Mouse (Mus musculus): ENCODE data around the gene Olfr685. TPM values are rescaled to one million over a fixed set of nuclear protein-coding genes. Genes with fewer than 3 reads are reported as not detected.

The Olfr685 gene
- polyA plus RNA-seq (2015; fragmentation: Nextera tagmentation; extraction: Ambion mirVana) = not detected in 2 replicates

- H3K36me3 ChIP-seq (ENCODE audit: control insufficient read depth, insufficient read depth) = no peaks in the 10 kb centered on the region
- H3K9me3 ChIP-seq (ENCODE audit: control insufficient read depth) = no peaks in the 10 kb centered on the region
- no peaks in the 10 kb centered on the region for H3K4me1 ChIP-seq (replicated peaks; ENCODE audit: control insufficient read depth, insufficient read depth, low read length)
- H3K27ac ChIP-seq (ENCODE audit: low read depth, low read length) = no peak within 1 kb of the TSS
- no peak within 1 kb of the TSS for H3K9ac ChIP-seq (ENCODE audit: low read depth, low read length)
- no peak within 1 kb of the TSS for H3K4me3 ChIP-seq (ENCODE audit: low read depth, low read length)
- ATAC-seq = no peak
- no peaks in the 10 kb centered on the region for H3K27me3 ChIP-seq (replicated peaks; ENCODE audit: control insufficient read depth, insufficient read depth, low read length)
- H3K4me2 ChIP-seq (replicated peaks; ENCODE audit: low read depth) = no peak within 1 kb of the TSS
- WGBS = 66% methylated on average over 1 of the region's 1 CpGs
- TF ChIP-seq CTCF (IDR thresholded peaks at IDR 0.05; ENCODE audit: low read depth) = no peak
Measured at GRCm38 (mm10) chr7:105185912-105186311, at the start of gene Olfr685. Gene Olfr685, minus strand, starts transcription at chr7:105186012.

DNA sequence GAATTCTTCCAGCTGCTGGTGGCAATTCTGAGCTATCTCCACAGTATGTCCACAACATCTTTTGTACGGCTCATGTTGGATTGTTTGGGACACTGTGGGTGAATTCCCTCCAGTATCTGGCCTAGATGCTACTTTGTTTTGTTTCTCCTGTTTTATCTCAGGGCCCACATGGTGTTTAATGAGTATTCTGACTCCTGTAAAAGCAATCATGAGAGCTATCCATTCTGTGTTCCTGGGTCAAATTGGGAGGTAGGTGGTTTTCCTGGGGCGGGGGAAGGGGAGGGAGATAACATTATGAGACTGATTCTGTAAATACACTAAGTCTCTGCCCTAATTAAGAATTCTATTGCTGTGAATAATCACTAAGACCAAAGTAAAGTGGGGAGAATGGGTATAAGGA is 43.6 kb upstream of the Olfr685 start:
- Histone ChIP-seq H3K9ac (ENCODE audit: low read depth, low read length) (no peak overlapping the region), H3K9me3 (ENCODE audit: control insufficient read depth) (no peaks in the 10 kb centered on the region), H3K27me3 (replicated peaks; ENCODE audit: control insufficient read depth, insufficient read depth, low read length) (no peaks in the 10 kb centered on the region), H3K4me1 (replicated peaks; ENCODE audit: control insufficient read depth, insufficient read depth, low read length) (no peaks in the 10 kb centered on the region), H3K27ac (ENCODE audit: low read depth, low read length) (no peak overlapping the region), H3K4me2 (replicated peaks; ENCODE audit: low read depth) (no peak overlapping the region), H3K36me3 (ENCODE audit: control insufficient read depth, insufficient read depth) (no peaks in the 10 kb centered on the region), H3K4me3 (ENCODE audit: low read depth, low read length) (no peak overlapping the region)
- 85% methylated on average over 2 of the region's 2 CpGs for WGBS
- ATAC-seq = no peak
- no peak for TF ChIP-seq CTCF (IDR thresholded peaks at IDR 0.05; ENCODE audit: low read depth)

DNA sequence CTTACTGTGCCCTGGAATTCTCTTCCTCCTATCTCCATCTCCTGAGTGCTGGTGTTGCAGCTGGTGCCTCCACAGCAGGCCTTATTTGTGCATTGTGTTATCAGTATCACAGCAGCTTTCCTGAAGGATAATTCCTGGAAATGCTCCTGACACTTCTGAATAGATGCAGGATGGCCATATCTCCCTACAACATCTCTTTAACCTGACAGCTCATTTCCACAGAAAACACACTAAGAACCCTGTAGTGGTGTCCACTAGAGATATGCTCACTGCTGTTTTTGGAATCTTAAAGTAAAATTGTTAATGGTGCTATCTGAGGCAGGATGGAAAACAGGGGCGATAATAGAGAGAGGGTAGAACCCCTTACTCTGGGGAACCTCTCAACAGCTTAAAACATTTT is 42.3 kb upstream of the Olfr685 start:
- Histone ChIP-seq H3K27ac (ENCODE audit: low read depth, low read length) (no peak overlapping the region), H3K4me2 (replicated peaks; ENCODE audit: low read depth) (no peak overlapping the region), H3K9ac (ENCODE audit: low read depth, low read length) (no peak overlapping the region), H3K4me3 (ENCODE audit: low read depth, low read length) (no peak overlapping the region), H3K9me3 (ENCODE audit: control insufficient read depth) (no peaks in the 10 kb centered on the region), H3K4me1 (replicated peaks; ENCODE audit: control insufficient read depth, insufficient read depth, low read length) (no peaks in the 10 kb centered on the region), H3K27me3 (replicated peaks; ENCODE audit: control insufficient read depth, insufficient read depth, low read length) (no peaks in the 10 kb centered on the region), H3K36me3 (ENCODE audit: control insufficient read depth, insufficient read depth) (no peaks in the 10 kb centered on the region)
- no peak for ATAC-seq
- 87% methylated on average over 1 of the region's 1 CpGs for WGBS
- TF ChIP-seq CTCF (IDR thresholded peaks at IDR 0.05; ENCODE audit: low read depth) = no peak

DNA sequence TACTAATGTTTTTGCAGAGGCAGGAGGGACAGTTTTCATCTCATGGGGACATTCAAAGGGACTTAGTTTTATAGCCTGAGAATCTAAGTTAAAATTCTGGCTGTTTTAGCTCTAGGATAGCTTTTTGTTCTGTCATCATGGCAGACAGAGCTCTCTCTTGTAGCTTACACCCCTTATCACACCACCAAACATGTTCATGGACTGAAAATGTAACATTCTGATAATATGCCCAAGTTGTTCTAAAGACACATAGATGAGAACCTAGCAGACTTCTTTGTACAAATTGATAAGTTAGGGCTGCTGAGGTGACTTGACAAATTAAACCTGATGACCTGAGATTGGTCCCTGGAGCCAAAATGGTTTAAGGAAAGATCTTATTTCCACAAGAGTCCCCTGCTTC is 40.9 kb upstream of the Olfr685 start:
- Histone ChIP-seq H3K36me3 (ENCODE audit: control insufficient read depth, insufficient read depth) (no peaks in the 10 kb centered on the region), H3K4me2 (replicated peaks; ENCODE audit: low read depth) (no peak overlapping the region), H3K27me3 (replicated peaks; ENCODE audit: control insufficient read depth, insufficient read depth, low read length) (no peaks in the 10 kb centered on the region), H3K9me3 (ENCODE audit: control insufficient read depth) (no peaks in the 10 kb centered on the region), H3K4me1 (replicated peaks; ENCODE audit: control insufficient read depth, insufficient read depth, low read length) (no peaks in the 10 kb centered on the region), H3K27ac (ENCODE audit: low read depth, low read length) (no peak overlapping the region), H3K9ac (ENCODE audit: low read depth, low read length) (no peak overlapping the region), H3K4me3 (ENCODE audit: low read depth, low read length) (no peak overlapping the region)
- ATAC-seq = no peak
- no peak for TF ChIP-seq CTCF (IDR thresholded peaks at IDR 0.05; ENCODE audit: low read depth)

GRCm38 (mm10) chr7:105226072-105226471 is 40.3 kb upstream of the Olfr685 start:
- Histone ChIP-seq H3K27ac (ENCODE audit: low read depth, low read length) (no peak overlapping the region), H3K4me3 (ENCODE audit: low read depth, low read length) (no peak overlapping the region), H3K4me2 (replicated peaks; ENCODE audit: low read depth) (no peak overlapping the region), H3K9ac (ENCODE audit: low read depth, low read length) (no peak overlapping the region), H3K36me3 (ENCODE audit: control insufficient read depth, insufficient read depth) (no peaks in the 10 kb centered on the region), H3K4me1 (replicated peaks; ENCODE audit: control insufficient read depth, insufficient read depth, low read length) (no peaks in the 10 kb centered on the region), H3K9me3 (ENCODE audit: control insufficient read depth) (no peaks in the 10 kb centered on the region), H3K27me3 (replicated peaks; ENCODE audit: control insufficient read depth, insufficient read depth, low read length) (no peaks in the 10 kb centered on the region)
- no peak for ATAC-seq
- TF ChIP-seq CTCF (IDR thresholded peaks at IDR 0.05; ENCODE audit: low read depth) = no peak

DNA sequence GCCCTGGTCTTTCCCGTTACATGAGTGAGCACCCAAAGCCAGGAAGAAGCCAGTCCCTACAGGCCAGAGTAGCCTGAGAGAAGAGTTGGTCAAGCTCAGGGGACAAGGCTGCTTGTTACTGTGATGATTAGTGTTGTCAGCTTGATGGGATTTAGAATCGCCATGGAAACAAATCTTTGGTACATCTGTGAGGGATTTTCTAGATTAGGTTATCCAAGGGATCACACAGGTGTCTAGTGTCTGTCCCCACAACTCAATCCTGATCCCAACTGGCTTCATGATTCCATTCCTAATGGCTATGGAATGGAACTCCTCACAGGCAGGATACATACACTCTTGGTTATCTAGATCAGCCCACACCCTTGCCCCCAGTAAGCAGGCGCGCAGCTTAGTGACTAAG is 32.5 kb upstream of the Olfr685 start:
- no peak for TF ChIP-seq CTCF (IDR thresholded peaks at IDR 0.05; ENCODE audit: low read depth)

GRCm38 (mm10) chr7:105214761-105215160 is 28.9 kb upstream of the Olfr685 start:
- TF ChIP-seq CTCF (IDR thresholded peaks at IDR 0.05; ENCODE audit: low read depth) = no peak
- Histone ChIP-seq H3K9ac (ENCODE audit: low read depth, low read length) (no peak overlapping the region), H3K4me1 (replicated peaks; ENCODE audit: control insufficient read depth, insufficient read depth, low read length) (no peaks in the 10 kb centered on the region), H3K9me3 (ENCODE audit: control insufficient read depth) (no peaks in the 10 kb centered on the region), H3K4me3 (ENCODE audit: low read depth, low read length) (no peak overlapping the region), H3K27me3 (replicated peaks; ENCODE audit: control insufficient read depth, insufficient read depth, low read length) (no peaks in the 10 kb centered on the region), H3K36me3 (ENCODE audit: control insufficient read depth, insufficient read depth) (no peaks in the 10 kb centered on the region), H3K27ac (ENCODE audit: low read depth, low read length) (no peak overlapping the region), H3K4me2 (replicated peaks; ENCODE audit: low read depth) (no peak overlapping the region)
- no peak for ATAC-seq
- WGBS = 58% methylated on average over 1 of the region's 1 CpGs

More for the DNA sequence above, 32.5 kb upstream of the Olfr685 start:
- no peaks in the 10 kb centered on the region for H3K4me1 ChIP-seq (replicated peaks; ENCODE audit: control insufficient read depth, insufficient read depth, low read length)
- H3K4me2 ChIP-seq (replicated peaks; ENCODE audit: low read depth) = no peak overlapping the region
- 64% methylated on average over 4 of the region's 4 CpGs for WGBS
- no peak overlapping the region for H3K27ac ChIP-seq (ENCODE audit: low read depth, low read length)
- no peak for ATAC-seq
- H3K9me3 ChIP-seq (ENCODE audit: control insufficient read depth) = no peaks in the 10 kb centered on the region
- H3K9ac ChIP-seq (ENCODE audit: low read depth, low read length) = no peak overlapping the region
- no peaks in the 10 kb centered on the region for H3K36me3 ChIP-seq (ENCODE audit: control insufficient read depth, insufficient read depth)
- no peaks in the 10 kb centered on the region for H3K27me3 ChIP-seq (replicated peaks; ENCODE audit: control insufficient read depth, insufficient read depth, low read length)
- H3K4me3 ChIP-seq (ENCODE audit: low read depth, low read length) = no peak overlapping the region
